Mouse (Mus musculus): Measurements from ENCODE around the gene Uaca.

Uaca gene

DNA sequence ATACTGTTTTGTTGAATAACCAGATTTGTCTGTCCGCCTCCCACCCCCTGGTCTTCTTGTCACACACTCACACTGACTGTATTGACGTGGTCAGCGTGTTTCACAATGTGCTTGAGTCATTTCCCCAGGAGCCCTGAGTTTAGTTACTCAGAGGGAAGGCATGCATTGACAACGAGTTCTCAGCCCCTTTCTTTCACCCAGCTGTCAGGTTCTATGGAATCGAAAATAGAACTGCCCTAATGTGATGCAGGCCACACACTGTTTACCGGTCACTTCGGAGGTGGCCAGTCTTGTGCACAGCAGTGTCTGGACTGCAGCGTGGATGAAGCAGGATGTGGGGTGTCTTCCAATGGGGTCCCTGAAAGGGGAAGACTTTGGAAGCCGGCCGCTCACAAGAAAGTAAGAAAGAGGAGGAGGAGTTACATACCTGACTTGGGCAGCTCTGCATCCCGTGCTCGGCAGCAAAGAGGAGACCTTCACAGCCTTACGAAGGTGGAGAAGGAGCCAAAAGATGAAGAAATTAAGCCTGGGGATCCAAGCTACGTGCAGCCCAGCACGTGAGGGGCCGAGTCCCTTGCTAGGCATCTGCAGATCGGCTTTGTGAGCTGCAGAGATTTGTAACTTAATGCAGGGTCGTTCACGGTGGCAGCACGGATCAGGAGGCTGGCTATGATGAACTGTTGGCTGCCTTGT is 43.3 kb downstream of the Uaca start:
- DNase-seq (ENCODE audit: low spot score in 2 of 2): no peak

DNA sequence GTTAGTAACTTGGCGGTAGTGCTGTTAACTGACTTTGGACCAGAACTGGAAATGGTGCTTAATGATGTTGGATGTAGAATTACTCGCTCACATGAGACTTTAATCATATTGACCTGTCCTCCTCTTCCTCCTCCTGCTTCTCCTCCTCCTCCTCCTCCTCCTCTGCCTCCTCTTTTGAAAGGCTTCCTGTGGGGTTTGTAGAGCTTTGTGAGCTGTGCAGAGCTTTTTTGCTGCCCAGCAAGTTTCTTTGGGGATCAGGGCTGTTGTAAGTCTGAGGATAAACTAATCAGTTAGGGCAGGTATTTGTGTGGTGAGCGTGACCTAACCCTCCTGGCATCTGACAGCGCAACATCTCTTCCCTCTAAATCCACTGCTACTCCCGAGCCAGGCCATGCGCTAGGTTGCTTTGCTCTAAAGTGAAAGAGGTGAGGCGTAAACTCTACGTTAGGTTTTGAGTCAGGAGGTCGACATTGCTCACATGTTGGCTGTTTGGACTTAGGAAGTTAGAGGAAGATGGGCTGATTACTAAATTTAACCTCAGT is 44.1 kb downstream of the Uaca start:
- DNase-seq (ENCODE audit: low spot score in 2 of 2): no peak

DNA sequence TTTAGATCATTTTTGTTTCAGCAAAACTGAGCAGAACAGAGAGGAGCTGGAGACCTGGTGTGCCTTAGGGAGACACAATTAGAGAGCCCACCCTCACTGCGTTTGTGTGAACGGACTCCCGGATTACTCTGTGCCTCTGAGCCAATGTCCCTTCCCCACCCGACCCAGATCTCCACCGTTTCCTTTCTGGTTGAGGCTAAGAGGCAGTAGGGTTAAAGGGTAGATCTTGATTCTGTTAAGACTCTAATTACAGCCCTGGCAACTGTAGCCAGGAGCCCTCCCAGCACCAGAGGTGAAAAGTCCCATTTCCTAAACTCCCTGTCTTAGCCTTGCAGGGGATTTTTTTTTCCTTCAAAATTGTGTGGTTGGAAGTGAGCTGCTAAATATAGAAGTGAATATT is 47.1 kb downstream of the Uaca start:
- DNase-seq (ENCODE audit: low spot score in 2 of 2): no peak

DNA sequence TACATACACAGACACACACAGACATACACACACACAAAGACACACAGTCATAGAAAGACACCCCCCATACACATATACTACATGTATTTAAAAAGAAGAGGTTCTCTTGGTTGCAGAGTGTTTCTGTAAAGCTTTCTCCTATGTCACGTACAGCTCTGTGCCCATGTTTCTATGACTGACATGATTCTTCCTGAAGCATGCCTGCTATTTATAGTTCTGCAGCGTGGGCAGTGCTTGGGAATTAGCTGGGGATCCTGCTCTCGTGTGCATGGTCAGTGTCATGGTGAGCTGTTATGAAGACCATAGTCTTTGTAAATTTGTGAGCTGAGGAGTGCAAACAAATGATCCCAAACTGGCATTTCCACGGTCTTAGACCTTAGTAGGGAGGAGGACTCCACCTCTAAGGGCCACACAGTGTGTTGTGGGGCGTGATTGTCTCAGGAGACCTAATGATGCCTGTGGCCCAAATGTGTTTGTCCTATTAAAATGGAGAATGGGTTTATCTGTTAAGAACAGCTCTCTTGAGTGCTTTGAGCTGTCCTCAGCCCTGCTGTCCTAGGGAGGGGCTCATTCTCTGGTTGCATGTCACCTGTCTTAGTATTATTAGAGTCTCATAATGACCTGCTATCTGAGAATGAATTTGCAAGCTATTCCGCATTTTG is 49.2 kb downstream of the Uaca start:
- DNase-seq (ENCODE audit: low spot score in 2 of 2): no peak

DNA sequence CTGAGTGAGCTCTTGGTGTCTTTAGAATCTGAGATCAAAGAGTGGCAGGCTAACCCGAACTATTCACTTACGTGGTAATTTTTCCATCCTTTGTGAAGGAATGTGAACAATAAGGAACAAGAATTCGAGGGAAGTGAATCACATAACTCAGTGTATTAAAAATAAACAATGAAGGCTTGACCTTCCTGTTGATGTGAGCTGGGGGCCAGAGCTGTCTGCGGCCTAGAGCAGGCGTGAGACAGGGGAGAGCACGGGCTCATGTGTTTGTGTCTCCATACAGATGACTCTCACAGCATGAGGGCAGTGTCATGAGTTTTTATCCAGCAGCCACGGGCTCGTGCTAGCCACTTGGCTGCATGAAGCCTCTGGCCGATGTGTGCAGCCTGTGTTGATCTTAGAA is 54.4 kb downstream of the Uaca start:
- DNase-seq (ENCODE audit: low spot score in 2 of 2): no peak

DNA sequence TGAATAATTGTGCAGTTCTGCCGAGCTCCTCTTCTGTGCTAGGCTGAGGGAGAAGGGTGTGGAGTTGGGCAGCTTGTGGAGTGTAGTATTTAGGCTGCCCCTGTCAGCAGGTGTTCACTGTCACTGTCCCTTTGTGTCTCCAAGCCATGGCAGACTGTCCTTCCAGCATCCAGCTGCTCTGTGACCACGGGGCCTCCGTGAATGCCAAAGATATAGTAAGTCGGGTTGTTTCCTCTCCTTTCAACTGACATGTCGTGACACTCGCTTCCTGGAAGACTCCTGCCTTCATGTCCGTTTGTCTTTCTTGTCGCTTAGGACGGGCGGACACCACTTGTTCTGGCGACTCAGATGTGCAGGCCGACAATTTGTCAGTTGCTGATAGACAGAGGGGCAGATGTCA is 55.6 kb downstream of the Uaca start:
- no peak for DNase-seq (ENCODE audit: low spot score in 2 of 2)

DNA sequence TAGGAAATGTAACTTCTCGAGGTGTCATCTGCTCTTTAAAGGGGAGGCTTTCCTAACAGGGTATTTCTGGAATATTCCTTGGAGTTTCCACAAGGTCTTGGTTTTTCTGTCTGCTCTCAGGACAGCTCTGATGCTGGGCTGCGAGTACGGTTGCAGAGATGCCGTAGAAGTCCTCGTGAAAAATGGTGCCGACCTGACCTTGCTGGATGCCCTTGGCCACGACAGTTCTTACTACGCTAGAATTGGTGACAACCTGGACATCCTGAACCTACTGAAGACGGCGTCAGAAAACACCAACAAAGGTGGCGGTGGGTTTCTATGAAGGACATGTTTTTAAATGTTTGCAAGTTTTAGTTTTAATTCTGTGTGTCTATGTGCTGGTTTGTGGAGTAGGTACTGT is 59.9 kb downstream of the Uaca start:
- DNase-seq (ENCODE audit: low spot score in 2 of 2): no peak

DNA sequence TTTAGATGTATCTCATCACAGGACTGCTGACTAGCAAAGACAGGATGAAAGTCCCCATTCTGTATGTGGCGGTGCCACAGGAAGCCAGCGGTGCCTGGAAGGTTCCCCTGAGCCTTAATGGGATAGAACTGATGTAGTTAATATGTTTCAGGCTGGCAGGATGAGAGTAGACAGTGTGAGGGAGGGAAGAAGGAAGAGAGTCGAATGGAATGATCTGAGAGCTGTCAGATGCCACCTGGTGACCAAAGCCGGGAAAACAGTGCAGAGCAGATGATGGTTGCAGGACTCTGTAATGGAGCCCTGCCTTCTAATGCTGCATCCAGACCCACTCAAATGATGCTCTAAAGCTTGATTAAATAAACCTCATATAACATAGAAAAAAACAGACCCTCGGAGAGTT is 63.5 kb downstream of the Uaca start:
- DNase-seq (ENCODE audit: low spot score in 2 of 2): peak in 1 of 2 experiments; percentile 11

DNA sequence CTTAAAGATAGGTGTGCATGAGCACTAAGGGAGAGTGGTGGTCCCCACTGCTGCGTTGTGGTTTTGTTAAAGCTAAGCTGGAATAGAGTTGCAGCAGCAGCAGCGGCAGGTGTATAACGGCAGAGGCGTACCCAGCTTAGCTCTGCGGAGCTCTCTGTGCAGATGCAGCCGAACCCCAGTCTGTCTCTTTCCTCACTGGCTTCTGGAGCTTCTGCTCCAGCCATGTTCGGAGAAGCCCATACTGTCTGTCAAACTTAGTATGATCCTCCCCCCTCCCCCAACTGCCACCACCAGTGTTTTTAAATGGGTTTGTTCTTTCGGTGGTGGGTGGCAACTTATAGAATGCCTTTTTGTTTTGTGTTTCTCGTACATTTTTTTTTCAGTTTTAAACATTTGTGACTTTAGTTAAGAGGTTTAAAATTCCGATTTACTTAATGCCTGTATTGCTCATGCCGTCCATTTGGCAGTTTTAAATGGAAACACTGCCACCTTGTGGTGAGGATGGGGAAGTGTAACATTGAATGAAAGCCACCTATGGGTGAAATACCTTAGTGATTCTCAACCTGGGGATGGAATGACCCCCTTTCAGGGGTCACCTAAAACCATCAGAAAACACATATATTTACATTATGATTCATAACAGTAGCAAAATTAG is 64.1 kb downstream of the Uaca start:
- DNase-seq (ENCODE audit: low spot score in 2 of 2): peak; percentile 26 to 36

DNA sequence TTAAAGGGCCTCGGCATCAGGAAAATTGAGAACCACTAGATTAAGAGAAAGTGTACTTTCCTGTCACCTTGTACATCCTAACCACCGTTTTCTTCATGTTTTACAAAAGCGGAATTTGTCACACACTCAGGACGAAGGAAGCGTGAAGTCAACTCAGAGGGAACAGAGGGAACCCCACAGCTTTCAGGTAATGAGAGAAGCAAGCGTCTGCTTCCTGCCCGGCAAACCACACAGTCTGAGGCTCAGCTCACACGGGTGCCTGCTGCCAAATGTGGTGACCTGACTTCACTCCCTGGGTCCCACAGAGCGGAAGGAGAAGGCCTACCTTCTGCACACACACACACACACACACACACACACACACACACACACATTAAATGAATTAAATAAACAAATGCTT is 64.7 kb downstream of the Uaca start:
- DNase-seq (ENCODE audit: low spot score in 2 of 2): peak; percentile 14 to 17

DNA sequence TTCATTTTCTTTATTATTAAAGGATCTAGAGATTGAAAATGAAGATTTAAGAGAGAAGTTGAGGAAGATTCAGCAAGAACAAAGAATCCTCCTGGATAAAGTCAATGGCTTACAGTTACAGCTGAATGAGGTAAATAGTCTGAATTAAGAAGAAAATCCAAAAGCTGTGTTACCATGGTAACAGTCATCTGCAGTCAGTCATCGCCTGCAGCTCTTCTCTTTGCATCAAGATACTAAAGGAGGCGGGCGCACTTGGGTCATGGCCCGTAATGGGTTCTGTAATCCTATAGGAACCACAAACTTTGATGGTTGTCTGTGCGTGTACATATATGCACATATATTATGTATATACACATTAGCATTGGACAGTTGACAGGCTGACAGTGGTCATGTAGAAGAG is 66.7 kb downstream of the Uaca start:
- DNase-seq (ENCODE audit: low spot score in 2 of 2): no peak

DNA sequence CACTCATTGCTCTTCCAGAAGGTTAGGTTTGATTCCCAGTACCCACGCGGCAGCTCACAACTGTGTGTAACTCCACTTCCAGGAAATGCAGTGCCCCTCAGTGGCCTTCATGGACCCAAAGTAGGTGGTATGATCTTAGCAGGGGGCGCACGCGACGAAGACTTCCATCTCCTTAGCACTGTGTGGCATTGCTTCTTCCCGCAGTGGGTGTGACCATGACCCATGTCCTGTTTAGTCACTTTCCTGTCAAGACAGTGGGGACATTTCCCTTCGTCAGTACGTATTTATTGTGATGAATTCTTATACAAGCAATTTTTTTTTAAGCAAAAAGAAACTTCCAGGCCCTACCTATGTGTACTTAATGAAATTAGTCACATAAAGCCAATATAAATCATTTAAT is 70.3 kb downstream of the Uaca start:
- DNase-seq (ENCODE audit: low spot score in 2 of 2): no peak

DNA sequence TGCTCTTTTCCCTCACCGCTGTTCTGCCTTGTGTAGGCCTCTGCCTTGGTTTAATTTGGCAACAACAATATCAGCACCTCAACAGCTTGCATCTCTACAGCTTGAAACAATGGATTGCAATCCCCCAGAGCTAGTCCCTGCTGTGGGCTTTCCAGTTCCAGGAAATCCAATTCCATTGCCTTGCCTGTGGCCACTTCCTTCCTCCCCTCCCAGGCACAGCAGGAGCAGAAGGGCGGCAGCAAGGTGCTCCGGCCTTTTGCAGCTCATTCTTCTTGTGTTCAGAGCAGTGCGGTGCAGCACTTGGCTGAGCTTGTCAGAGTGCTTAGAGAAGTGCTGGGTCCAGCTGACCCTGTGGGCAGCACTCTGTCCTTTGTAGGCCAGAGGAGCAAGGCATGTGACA is 71.5 kb downstream of the Uaca start:
- DNase-seq (ENCODE audit: low spot score in 2 of 2): no peak

DNA sequence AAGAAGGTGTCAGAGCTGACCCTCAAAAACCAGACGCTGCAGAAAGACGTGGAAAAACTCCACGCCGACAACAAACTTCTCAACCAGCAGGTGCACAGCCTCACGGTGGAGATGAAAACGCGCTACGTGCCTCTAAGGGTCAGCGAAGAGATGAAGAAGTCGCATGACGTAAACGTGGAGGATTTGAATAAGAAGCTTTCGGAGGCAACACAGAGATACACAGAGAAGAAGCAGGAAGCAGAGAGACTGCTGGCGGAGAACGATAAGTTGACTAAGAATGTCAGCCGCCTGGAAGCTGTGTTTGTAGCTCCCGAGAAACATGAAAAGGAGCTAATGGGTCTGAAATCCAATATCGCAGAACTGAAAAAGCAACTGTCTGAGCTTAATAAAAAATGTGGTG is 76.1 kb downstream of the Uaca start:
- DNase-seq (ENCODE audit: low spot score in 2 of 2): no peak

DNA sequence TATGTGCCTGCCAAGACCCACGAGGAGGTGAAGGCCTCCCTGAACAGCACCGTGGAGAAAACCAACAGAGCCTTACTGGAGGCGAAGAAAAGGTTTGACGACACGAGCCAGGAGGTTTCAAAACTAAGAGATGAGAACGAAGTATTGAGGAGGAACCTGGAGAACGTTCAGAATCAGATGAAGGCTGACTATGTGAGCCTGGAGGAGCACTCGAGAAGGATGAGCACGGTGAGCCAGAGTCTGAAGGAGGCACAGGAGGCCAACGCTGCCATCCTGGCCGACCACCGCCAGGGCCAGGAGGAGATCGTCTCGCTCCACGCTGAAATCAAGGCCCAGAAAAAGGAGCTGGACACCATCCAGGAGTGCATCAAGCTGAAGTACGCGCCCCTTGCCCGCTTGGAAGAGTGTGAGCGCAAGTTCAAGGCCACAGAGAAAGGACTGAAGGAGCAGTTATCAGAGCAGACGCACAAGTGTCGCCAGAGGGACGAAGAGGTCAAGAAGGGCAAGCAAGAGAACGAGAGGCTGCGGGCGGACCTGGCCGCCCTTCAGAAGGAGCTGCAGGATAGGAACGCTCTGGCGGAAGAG is 76.7 kb downstream of the Uaca start:
- no peak for DNase-seq (ENCODE audit: low spot score in 2 of 2)

DNA sequence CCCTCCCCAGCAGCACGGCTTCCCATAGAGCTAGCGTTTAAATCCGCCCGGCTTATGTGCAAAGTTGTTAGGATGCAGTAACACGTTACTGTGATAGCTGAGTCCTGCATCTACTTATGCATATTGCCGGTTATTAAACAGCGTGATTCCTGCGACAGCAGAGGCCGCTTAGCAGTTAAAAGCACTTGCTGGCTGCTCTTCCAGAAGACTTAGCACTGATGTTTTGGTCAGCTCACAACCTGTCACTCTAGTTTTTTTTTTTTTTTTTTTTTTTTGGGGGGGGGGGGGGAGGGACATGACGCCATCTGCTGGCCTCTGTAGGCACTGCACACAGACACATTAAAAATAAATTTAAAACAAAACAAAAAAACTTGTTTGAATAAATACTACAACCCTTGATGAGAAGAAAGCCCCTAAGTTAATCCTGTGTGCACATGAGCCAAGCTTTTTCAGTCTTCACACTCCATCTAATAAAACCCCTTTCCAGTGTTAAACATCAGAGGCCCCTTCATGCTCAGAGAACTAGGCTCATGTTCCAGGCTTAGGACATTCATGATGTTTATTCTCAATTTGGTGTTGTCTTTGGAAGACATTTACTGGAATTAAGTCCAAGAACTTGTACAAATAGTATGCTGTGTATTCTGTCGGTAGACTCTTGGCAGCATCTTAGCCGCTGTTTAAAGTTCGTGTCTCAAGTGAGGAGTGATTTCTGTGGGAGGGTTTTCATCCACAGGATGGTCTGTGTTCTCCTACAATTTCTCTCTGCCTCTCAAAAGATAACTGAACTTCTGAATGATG is 79.1 kb downstream of the Uaca start:
- DNase-seq (ENCODE audit: low spot score in 2 of 2): no peak

DNA sequence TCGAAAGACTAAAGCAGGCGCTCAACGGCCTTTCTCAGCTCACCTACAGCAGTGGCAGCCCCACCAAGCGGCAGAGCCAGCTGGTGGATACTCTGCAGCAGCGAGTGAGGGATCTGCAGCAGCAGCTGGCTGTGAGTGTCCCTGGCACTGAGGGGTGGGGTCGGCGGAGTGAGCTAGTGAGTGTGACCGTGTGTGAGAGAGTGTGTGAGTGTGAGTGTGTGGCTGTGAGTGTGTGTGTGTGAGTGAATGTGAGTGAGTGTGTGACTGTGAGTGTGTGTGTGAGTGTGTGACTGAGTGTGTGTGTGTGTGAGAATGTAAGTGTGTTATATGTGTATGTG is 79.7 kb downstream of the Uaca start:
- DNase-seq (ENCODE audit: low spot score in 2 of 2): no peak

DNA sequence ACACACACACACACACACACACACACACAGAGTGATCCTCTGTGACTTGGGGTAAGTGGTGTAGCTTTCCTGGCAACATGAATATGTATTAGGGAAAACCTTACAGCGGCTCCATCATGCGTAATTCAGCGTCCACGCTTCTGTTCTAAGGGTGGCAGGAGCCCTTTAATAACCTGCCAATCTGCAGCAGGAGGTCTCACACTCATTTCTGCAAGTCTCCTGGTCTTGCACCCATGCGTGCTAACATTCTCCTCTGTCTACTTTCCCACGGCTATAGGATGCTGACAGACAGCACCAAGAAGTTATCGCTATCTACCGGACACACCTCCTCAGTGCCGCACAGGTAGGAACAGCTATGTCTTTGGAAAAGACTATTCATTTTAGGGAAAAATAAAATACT is 81.7 kb downstream of the Uaca start:
- DNase-seq (ENCODE audit: low spot score in 2 of 2): no peak

DNA sequence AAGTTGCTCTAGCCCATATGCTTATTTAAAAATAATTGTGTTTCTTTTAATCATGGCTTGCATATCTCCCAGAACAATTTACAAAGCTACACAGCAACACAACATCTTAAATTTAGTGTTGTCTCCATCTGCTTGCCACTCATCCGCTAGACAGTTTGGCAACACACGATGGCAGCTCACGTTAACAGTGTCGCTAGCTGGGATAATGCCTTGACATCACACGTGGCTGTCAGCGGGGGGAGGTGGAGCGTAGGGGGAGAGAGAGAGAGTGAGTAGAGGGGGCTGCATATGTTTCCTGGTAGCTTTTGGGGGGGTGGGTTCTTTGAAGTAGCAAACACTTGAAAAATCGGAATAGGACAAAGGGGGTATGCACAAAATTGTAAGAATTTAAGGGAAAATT is 82.2 kb downstream of the Uaca start:
- no peak for DNase-seq (ENCODE audit: low spot score in 2 of 2)

DNA sequence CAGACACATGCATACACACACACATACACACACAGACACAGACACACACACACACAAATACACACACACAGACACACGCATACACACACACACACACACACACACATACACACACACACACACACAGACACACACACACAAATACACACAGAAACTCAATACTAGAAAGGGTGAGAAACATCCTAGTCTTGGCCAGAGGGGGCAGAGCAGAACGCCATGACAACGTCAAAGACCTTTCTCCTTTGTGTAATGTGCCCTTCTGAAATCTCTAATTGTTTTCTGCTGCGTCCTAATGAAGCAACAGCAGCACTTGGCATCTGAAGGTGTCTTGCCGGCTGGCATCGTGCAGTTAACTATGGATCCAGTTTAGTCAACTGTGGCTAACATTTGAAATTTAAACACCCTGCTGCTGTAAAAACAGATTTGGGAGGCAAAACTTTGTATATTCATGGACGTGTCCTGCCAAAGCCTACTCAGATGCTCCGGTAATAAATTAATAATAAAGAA is 83.8 kb downstream of the Uaca start:
- DNase-seq (ENCODE audit: low spot score in 2 of 2): no peak

DNA sequence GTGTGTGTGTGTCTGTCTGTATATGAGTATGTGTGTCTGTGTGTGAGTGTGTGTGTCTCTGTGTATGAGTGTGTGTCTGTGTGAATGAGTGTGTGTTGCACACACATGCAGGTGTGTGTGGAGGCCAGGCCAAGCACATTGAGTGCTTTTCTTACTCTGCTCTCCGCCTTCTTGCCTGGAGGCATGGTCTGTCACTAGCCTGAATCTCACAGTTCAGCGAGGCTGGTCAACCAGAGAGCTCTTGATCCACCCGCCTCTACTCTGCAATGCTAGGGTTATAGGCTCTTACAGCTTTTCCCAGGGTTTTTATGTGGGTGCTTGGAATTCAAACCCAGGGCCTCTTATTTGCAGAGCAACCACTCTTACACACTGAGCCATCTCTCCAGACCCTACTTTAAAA is 84.3 kb downstream of the Uaca start:
- no peak for DNase-seq (ENCODE audit: low spot score in 2 of 2)

DNA sequence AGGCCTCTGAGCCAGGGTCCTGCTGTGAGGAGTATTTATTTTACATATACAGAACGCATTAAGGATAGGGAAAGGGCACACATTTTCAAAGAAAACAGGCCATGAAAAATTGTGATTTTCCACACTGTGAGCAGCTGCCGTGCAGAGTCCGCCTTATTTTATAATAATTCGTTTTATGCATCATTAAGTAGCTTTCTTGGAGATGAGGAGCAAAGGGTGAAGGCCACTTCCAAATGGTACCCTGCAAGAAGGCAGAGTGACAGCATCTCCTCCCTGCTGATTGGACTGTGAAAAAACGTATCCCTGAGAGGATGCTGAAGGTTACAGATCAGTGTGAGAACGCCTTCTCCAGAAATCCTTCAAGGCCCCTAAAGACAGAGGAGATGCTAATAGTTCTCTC is 90.8 kb downstream of the Uaca start:
- no peak for DNase-seq (ENCODE audit: low spot score in 2 of 2)

All from natural killer cell, adult 2 months (primary cell).